Mouse (Mus musculus) monocyte, adult 2 months (primary cell): Measurements from ENCODE around the gene Shank3.

Experiments
- DNase-seq, 2 experiments: peaks; one replicate each; pipeline ENCODE4 v3.0.0; 2022; ENCODE audit warnings: low spot score in 2 of 2, low read depth in 1 of 2

Gene Shank3

GRCm38 (mm10) chr15:89476475-89476815, 23.0 kb upstream of the Shank3 start:
- no peak for DNase-seq

DNA sequence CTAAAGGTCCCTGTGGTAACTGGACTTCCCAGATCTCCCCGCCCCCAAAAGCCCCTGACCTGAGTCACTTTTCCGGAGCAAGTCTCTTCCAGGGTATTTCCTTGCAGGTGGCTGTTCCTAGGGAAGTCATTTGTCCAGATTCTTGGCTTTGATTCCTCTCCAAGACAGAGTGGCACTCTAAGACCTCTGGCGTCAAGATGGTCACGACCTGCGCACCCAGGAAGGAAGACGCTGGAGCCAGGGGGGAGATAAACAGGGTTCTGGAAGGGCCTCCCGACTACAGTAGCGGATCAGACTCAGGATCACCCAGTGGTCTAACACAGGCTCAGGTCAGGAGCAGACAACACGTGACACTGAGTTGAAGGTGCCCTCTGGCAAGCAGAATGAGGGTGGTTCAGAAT, 22.3 kb upstream of the Shank3 start, which contains the start of gene Arsa:
TSS of gene Arsa (minus strand) at position 335 of the 401 bp plus-strand sequence.
- DNase-seq = no peak

DNA sequence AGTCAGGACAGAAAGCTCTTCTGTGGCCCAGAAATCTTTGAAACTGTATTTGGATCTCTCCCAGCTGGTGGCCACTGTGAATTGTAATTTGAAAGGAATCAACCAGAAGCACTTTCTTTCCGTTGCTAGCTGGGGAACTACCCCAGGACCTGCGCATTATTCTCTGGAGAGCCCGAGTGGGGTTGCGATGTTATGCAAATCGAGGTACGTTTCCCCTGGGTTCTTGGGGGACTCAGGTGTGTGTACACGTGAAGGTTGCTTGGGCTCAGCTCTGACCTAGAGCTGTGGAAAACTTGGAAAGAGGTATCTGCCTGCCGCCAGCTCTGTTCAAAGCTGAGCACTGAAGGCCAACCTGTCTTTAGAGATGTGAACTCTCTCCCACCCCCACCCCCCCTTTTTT, 21.6 kb upstream of the Shank3 start:
- DNase-seq = no peak

DNA sequence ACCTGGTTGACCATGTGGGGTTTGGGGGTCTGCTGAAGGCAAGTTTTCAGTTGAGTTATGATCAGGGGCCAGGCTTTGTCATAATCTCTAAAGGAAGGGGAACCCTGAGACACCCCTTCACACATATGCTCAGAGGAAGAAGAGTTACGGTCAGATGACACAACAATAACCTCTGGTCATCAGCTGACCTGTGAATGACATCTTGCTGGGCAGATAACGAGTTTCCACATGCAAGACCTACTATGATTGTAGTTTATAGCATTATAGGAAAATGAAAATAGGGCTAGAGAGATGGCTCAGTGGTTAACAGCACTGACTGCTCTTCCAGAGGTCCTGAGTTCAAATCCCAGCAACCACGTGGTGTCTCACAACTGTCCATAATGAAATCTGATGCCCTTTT, 20.8 kb upstream of the Shank3 start:
- DNase-seq = no peak

DNA sequence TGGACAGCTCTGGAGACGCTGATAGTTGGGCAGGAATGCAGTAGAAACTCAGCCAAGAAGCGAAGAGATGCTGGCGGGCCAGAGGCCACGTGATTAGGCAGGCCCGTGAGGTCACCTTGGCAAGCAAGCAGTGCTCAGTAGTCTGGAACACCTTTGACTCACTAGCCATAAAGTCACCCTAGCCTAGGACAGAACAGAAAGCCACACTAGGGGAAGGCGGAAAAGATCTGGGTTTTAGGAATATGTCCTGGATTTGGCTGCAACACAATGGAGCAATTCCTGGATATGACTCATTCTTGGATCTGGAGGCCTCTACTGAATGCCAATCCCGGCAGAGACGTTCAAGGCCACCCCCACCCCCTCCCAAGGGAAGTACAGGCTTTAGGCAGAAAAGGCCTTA, 18.8 kb upstream of the Shank3 start:
- no peak for DNase-seq

- DNase-seq = no peak
These were observed 11.2 kb upstream of the Shank3 start for GRCm38 (mm10) chr15:89488182-89488581.

DNA sequence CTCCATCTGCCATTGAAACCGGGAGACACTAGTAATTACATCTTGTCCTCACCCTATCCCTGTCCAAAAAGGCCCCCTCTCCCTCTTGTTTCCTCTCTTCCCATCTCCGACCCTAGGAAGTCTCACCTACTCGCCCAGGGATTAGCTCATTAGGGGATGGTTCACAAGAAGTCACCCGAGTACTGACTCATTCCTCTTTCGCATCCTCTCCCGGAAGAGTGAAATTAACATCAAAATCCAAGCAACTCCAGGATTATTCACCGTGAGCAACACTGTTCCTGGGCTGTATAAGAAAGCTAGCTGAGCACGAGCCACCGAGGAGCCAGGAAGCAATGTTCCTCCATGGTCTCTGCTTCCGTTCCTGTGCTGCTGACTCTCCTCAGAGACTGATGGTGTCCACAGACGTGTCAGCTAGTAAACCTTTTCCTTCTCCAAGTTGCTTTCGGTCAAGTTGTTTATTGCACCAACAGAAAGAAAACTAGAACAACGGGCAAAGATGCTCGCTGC, 10.8 kb upstream of the Shank3 start:
- no peak for DNase-seq

GRCm38 (mm10) chr15:89494970-89495369, 4.5 kb upstream of the Shank3 start:
- no peak for DNase-seq

GRCm38 (mm10) chr15:89496131-89496530, 3.3 kb upstream of the Shank3 start:
- no peak for DNase-seq

GRCm38 (mm10) chr15:89496841-89497240, 2.6 kb upstream of the Shank3 start:
- DNase-seq = no peak

DNA sequence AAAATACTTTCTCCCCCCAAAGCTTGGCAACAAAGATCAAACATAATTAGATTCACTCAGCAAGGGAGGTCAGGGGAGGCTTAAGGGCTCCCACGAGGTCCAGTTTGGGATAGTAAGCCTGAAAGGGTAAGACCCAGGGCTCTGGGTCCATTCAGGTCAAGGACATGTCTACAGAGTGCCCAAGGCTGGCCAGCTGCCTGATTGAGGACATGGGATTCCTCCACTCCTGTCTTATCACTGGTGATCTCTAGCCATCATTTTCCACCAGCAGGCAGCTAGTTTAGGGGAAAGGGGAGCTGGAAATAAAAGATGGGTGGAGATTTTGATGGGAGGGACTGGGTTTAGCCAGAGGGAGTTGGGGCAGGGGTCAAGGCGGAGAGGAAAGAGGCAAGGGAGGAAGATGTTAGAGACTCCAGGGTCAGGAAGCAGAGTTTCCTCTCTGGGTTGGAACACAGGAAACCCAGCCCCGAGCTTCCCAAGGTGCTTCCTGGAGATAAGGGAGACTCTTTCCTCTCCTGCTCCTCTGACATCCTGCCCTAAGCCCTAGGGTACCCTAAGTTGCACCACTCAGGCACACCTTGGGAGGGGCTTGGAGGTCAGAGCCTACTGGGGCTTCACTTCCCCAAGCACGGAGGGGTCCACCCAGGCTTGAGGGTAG, 1.9 kb upstream of the Shank3 start:
- no peak for DNase-seq

- DNase-seq = no peak
These were observed 1.1 kb upstream of the Shank3 start for GRCm38 (mm10) chr15:89498049-89498960.

DNA sequence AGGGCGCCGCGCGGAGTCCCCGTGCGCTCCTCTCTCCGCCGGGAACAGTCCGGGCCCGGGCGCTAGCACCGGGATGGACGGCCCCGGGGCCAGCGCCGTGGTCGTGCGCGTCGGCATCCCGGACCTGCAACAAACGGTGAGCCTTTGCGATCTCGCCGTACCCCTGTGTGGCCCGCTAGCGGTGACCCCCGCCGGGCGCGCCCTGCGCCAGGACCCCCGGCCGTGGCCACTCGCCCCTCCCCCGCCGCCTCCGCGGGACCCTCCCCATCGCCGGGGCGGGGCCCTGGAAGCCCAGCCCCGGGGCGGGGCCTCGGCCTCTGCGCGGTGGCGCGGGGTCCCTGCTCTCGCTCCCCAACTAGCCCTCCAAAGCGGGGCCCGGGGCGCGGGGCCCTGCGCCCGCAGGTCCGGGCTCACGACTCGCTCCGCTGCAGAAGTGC, 379 bp downstream of the Shank3 start:
- no peak for DNase-seq

DNA sequence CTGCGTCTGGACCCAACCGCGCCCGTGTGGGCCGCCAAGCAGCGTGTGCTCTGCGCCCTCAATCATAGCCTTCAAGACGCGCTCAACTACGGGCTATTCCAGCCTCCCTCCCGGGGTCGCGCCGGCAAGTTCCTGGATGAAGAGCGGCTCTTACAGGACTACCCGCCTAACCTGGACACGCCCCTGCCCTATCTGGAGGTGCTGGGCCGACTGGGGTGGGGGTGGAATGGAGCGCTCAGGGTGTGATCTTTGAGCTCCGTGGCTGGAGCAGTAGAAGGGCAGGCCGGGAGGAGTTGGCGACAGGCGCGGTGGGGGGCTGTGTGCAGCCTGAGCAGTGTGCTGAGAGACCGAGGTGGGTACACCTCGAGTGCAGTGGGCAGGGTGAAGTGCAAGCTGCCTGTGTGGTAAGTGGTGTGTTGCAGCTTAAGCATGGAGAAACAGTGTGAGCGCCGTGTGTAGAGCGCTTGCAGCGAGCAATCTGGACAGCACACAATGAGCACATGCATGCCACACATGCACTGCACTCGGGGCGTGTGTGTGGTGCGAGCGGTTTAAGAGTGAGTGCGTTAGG, 883 bp downstream of the Shank3 start:
- no peak for DNase-seq

DNA sequence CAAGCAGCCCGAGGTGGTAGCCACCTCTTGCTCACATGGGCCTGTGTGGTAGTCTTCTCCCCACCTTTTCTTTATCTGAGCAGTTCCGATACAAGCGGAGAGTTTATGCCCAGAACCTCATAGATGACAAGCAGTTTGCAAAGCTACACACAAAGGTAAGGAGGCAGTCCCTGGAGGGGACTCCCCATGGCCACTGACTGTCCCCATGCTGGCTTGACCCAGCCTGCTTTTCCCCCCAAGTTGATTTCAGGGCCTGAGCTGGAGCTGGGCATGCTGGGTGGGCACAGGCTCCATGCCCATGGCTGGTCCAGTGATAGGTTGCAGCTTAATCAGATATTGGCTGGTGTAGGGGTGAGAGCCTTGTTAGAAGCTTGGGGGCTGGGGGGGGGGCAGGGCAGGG, 1.9 kb downstream of the Shank3 start:
- DNase-seq = no peak

- DNase-seq = no peak
These were observed 5.4 kb downstream of the Shank3 start for GRCm38 (mm10) chr15:89504838-89505237.

GRCm38 (mm10) chr15:89507751-89508150, 8.3 kb downstream of the Shank3 start:
- no peak for DNase-seq

GRCm38 (mm10) chr15:89512679-89513078, 13.3 kb downstream of the Shank3 start:
- no peak for DNase-seq

GRCm38 (mm10) chr15:89521951-89522350, 22.5 kb downstream of the Shank3 start:
- DNase-seq = no peak

- no peak for DNase-seq
These were observed 23.3 kb downstream of the Shank3 start for GRCm38 (mm10) chr15:89522566-89523282.

DNA sequence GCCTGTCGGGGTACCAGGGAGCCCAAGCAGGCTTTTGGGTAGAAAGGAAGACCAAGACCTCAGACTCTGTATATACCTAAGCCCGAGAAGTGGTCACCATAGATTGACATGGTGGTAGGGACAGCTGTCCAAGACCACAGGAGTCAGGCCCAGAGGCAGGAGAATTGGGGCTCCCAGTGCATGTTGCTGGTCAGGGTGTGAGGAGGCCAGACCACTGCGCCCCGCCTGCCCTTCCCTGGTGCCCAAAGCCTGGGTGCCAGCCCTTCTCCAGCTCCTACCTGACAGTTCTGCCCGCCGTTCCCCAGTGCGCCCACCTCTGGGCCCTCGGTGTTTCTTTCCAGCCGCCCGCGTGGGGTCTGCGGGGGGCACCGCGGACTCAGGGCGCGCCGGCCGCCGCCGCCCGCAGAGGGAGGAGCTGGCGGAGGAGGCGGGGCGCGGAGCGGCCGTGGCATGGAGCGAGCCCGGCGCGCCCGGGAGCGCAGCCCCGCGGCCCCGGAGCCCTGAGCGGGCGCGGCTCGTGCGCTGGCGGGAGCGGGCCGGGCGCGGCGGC, 23.9 kb downstream of the Shank3 start:
- no peak for DNase-seq
